Mouse (Mus musculus) CH12.LX (cell line): ENCODE measurements at regions not wholly inside any gene's neighbourhood (a gene's known extent, or its start where the extent isn't known, plus 50 kb on each side); places are given as distances from the start of the nearest gene placed in this dataset.

ENCODE experiments used
- DNase-seq: peaks from one replicate; pipeline ENCODE4 v3.0.0-alpha.2; 2013; ENCODE audit errors: extremely low read depth
- H3K27ac ChIP-seq: 2 replicates; pipeline ENCODE4 v1.5.1; 2012; ENCODE audit warnings: low read depth, mild to moderate bottlenecking, control low read depth, moderate library complexity; ENCODE audit not compliant: insufficient read depth
- H3K27me3 ChIP-seq: replicated peaks from 2 replicates; pipeline ENCODE3; 2012; ENCODE audit warnings: inconsistent platforms
- H3K36me3 ChIP-seq, 2 experiments: replicated peaks in 1 of 2; 2 replicates each; pipeline versions ENCODE3 to v1.6.1; 2012; ENCODE audit warnings: inconsistent platforms in 1 of 2, low read length in 1 of 2, mild to moderate bottlenecking in 1 of 2, mixed read lengths in 1 of 2, moderate library complexity in 1 of 2; ENCODE audit not compliant: control insufficient read depth in 1 of 2, insufficient read depth in 1 of 2
- H3K4me1 ChIP-seq, 2 experiments: 2 replicates each; pipeline ENCODE4 v1.6.1; 2012; ENCODE audit warnings: inconsistent platforms in 1 of 2, moderate library complexity in 1 of 2; ENCODE audit not compliant: insufficient read depth in 2 of 2, control insufficient read depth in 1 of 2
- H3K4me2 ChIP-seq: 2 replicates; pipeline ENCODE4 v1.6.1; 2012; ENCODE audit warnings: low read depth, mild to moderate bottlenecking, control low read depth; ENCODE audit not compliant: poor library complexity, insufficient read depth, severe bottlenecking
- H3K4me3 ChIP-seq, 3 experiments: fragments of 150-350 bp in 1 of 3; sonication (generic) in 1 of 3; replicated peaks in 1 of 3; 2 replicates each; pipeline versions ENCODE3 to v1.5.1; 2011 to 2012; ENCODE audit warnings: low read depth in 2 of 3, low read length in 2 of 3, mild to moderate bottlenecking in 2 of 3, moderate library complexity in 2 of 3, control low read depth in 1 of 3, improper control_type of control experiment in 1 of 3, inconsistent platforms in 1 of 3, mixed read lengths in 1 of 3; ENCODE audit not compliant: poor library complexity in 1 of 3
- H3K79me2 ChIP-seq: replicated peaks from 2 replicates; pipeline ENCODE4 v1.6.1; 2012; ENCODE audit warnings: mild to moderate bottlenecking, moderate library complexity; ENCODE audit not compliant: control insufficient read depth, poor library complexity, insufficient read depth, severe bottlenecking; ENCODE audit errors: extremely low read depth
- H3K9ac ChIP-seq: 2 replicates; pipeline ENCODE4 v1.6.1; 2012; ENCODE audit warnings: low read depth, mild to moderate bottlenecking, control low read depth, moderate library complexity; ENCODE audit not compliant: insufficient read depth
- H3K9me3 ChIP-seq: replicated peaks from 2 replicates; pipeline ENCODE3; 2012; ENCODE audit warnings: low read length, inconsistent platforms, mixed read lengths
- CHD1 ChIP-seq: IDR thresholded peaks from 2 replicates; pipeline ENCODE4 v1.6.1; 2012; ENCODE audit warnings: low read depth, low read length, improper control_type of control experiment, inconsistent platforms
- CTCF ChIP-seq, 2 experiments: IDR thresholded peaks in 1 of 2; conservative IDR thresholded peaks in 1 of 2; 2 replicates each; pipeline ENCODE4 v1.5.1; 2011 to 2012; ENCODE audit warnings: low read depth in 2 of 2, low read length in 2 of 2, improper control_type of control experiment in 1 of 2, inconsistent platforms in 1 of 2, mild to moderate bottlenecking in 1 of 2, moderate library complexity in 1 of 2
- E2F4 ChIP-seq: IDR thresholded peaks from 2 replicates; pipeline ENCODE4 v1.6.1; 2011; ENCODE audit warnings: low read depth, low read length, improper control_type of control experiment; ENCODE audit not compliant: insufficient replicate concordance
- ELF1 ChIP-seq: IDR thresholded peaks from 2 replicates; pipeline ENCODE4 v1.6.1; 2014; ENCODE audit warnings: low read depth, mild to moderate bottlenecking, inconsistent platforms, low read length, improper control_type of control experiment
- EP300 ChIP-seq: IDR thresholded peaks from 2 replicates; pipeline ENCODE4 v1.6.1; 2011; ENCODE audit warnings: low read length, improper control_type of control experiment
- ETS1 ChIP-seq: conservative IDR thresholded peaks from 2 replicates; pipeline ENCODE4 v1.6.1; 2012; ENCODE audit warnings: low read depth, mild to moderate bottlenecking, inconsistent platforms, low read length, improper control_type of control experiment, moderate library complexity
- GABPA ChIP-seq: IDR thresholded peaks from 2 replicates; pipeline ENCODE4 v1.6.1; 2012; ENCODE audit warnings: low read depth, low read length, improper control_type of control experiment, inconsistent platforms; ENCODE audit not compliant: insufficient replicate concordance
- IRF4 ChIP-seq: IDR thresholded peaks from 2 replicates; pipeline ENCODE4 v1.6.1; 2014; ENCODE audit warnings: low read depth, mild to moderate bottlenecking, inconsistent platforms, low read length, improper control_type of control experiment
- MAFK ChIP-seq: IDR thresholded peaks from 2 replicates; pipeline ENCODE4 v1.6.1; 2011; ENCODE audit warnings: low read length, improper control_type of control experiment; ENCODE audit not compliant: insufficient replicate concordance
- MAX ChIP-seq: IDR thresholded peaks from 2 replicates; pipeline ENCODE4 v1.6.1; 2011; ENCODE audit warnings: low read length, improper control_type of control experiment
- MAZ ChIP-seq: IDR thresholded peaks from 2 replicates; pipeline ENCODE4 v1.6.1; 2012; ENCODE audit warnings: low read depth, mild to moderate bottlenecking, inconsistent platforms, low read length, improper control_type of control experiment, moderate library complexity
- MEF2A ChIP-seq: IDR thresholded peaks from 2 replicates; pipeline ENCODE4 v1.6.1; 2014; ENCODE audit warnings: low read depth, mild to moderate bottlenecking, inconsistent platforms, low read length, improper control_type of control experiment, borderline replicate concordance
- MYC ChIP-seq: IDR thresholded peaks from 2 replicates; pipeline ENCODE4 v1.6.1; 2011; ENCODE audit warnings: low read depth, mild to moderate bottlenecking, improper control_type of control experiment, low read length
- NELFE ChIP-seq: IDR thresholded peaks from 2 replicates; pipeline ENCODE4 v1.6.1; 2011; ENCODE audit warnings: low read depth, low read length, improper control_type of control experiment
- PAX5 ChIP-seq: IDR thresholded peaks from 2 replicates; pipeline ENCODE4 v1.6.1; 2012; ENCODE audit warnings: low read length, inconsistent platforms, mixed read lengths
- POLR2A ChIP-seq: IDR thresholded peaks from 2 replicates; pipeline ENCODE4 v1.6.1; 2011; ENCODE audit warnings: low read depth, mild to moderate bottlenecking, improper control_type of control experiment, low read length
- RCOR1 ChIP-seq: conservative IDR thresholded peaks from 2 replicates; pipeline ENCODE4 v1.6.1; 2012; ENCODE audit warnings: low read depth, mild to moderate bottlenecking, inconsistent platforms, low read length, improper control_type of control experiment
- SIN3A ChIP-seq: IDR thresholded peaks from 2 replicates; pipeline ENCODE4 v1.6.1; 2012; ENCODE audit warnings: low read length, improper control_type of control experiment, inconsistent platforms
- SMC3 ChIP-seq: IDR thresholded peaks from 2 replicates; pipeline ENCODE4 v1.6.1; 2011; ENCODE audit warnings: low read depth, low read length, improper control_type of control experiment
- TCF12 ChIP-seq: IDR thresholded peaks from 2 replicates; pipeline ENCODE4 v1.6.1; 2014; ENCODE audit warnings: low read depth, mild to moderate bottlenecking, inconsistent platforms, low read length, improper control_type of control experiment
- USF1 ChIP-seq: IDR thresholded peaks from 2 replicates; pipeline ENCODE4 v1.6.1; 2014; ENCODE audit warnings: low read depth, mild to moderate bottlenecking, inconsistent platforms, low read length, improper control_type of control experiment
- USF2 ChIP-seq: conservative IDR thresholded peaks from 2 replicates; pipeline ENCODE4 v1.6.1; 2011; ENCODE audit warnings: low read depth, low read length, improper control_type of control experiment
- ZC3H11A ChIP-seq: IDR thresholded peaks from 2 replicates; pipeline ENCODE4 v1.6.1; 2012; ENCODE audit warnings: low read depth, mild to moderate bottlenecking, inconsistent platforms, low read length, improper control_type of control experiment
- ZKSCAN1 ChIP-seq: IDR thresholded peaks from 2 replicates; pipeline ENCODE4 v1.6.1; 2012; ENCODE audit warnings: low read depth, inconsistent platforms, low read length, improper control_type of control experiment, borderline replicate concordance
- ZNF384 ChIP-seq: IDR thresholded peaks from 2 replicates; pipeline ENCODE4 v1.6.1; 2012; ENCODE audit warnings: low read depth, low read length, improper control_type of control experiment, inconsistent platforms
- dilution Hi-C: fragments of 300-500 bp; cut with MboI; formaldehyde crosslinking; loops from 2 replicates; pipeline ENCODE4 v1.14.3; 2020; ENCODE audit warnings: low sequenced_read_pairs; ENCODE audit not compliant: extremely low pct_unique_long_range_greater_than_20kb, extremely low pct_ligation_motif_present
- in situ Hi-C: fragments of 300-500 bp; cut with MboI; formaldehyde crosslinking; loops from 3 replicates; pipeline ENCODE4 v1.14.3; 2019; ENCODE audit warnings: low sequenced_read_pairs, low pct_ligation_motif_present, low pct_unique_long_range_greater_than_20kb, mixed read lengths

DNA sequence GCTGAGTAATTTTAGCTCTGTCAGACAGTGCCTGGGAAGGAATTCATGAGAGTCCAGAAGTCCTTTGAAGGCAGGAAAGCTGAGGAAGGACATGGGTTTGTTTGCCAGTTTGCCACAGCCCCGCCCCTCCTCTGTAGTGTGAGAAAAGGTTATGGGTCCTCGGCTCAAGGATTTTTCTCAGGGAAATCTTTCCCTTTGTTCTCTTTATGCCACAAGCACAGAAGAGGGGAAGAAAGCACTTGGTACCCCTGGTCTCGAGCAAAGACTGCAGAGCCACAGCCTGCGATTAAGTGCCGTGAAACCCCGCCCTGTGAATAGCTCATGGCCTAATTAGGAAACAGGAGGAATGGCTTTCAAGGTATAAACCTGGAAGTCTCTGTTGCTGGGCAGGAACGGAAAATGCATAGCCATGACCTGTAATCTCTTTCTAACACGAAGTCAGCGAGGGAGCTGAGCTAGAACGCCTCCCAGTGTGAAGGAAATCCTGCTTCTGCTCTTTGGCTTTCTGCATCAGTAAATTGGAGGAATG lies 166.1 kb upstream of the Tars start:
- no peak for TF ChIP-seq PAX5
- no peak for TF ChIP-seq USF1
- no peak for TF ChIP-seq ETS1
- TF ChIP-seq ZC3H11A, result no peak
- no peak for TF ChIP-seq ELF1
- no peak for TF ChIP-seq ZNF384
- TF ChIP-seq MAZ, result no peak
- no peak for TF ChIP-seq CHD1
- no peak for TF ChIP-seq IRF4
- no peak for TF ChIP-seq GABPA
- TF ChIP-seq MYC, result no peak
- TF ChIP-seq USF2, result no peak
- TF ChIP-seq CTCF (conservative IDR thresholded peaks at IDR 0.05 in 1 of 2, IDR thresholded peaks at IDR 0.05 in 1 of 2; ENCODE audit: low read depth in 2 of 2, low read length in 2 of 2), result no peak
- no peak for TF ChIP-seq SIN3A
- no peak for TF ChIP-seq ZKSCAN1
- Histone ChIP-seq H3K27me3 (no peaks in the 10 kb centered on the region), H3K4me3 (no peak overlapping the region), H3K9ac (no peak overlapping the region), H3K4me2 (no peak overlapping the region), H3K9me3 (no peaks in the 10 kb centered on the region), H3K36me3 (no peaks in the 10 kb centered on the region), H3K4me1 (peaks cover 0 to 5% of the 10 kb centered on the region in 2 experiments; a peak in 1 of 4 replicates), H3K79me2 (no peaks in the 10 kb centered on the region), H3K27ac (no peak overlapping the region)
- no peak for DNase-seq
- in situ Hi-C loops, result no loop called here
- dilution Hi-C loops, result no loop called here

DNA sequence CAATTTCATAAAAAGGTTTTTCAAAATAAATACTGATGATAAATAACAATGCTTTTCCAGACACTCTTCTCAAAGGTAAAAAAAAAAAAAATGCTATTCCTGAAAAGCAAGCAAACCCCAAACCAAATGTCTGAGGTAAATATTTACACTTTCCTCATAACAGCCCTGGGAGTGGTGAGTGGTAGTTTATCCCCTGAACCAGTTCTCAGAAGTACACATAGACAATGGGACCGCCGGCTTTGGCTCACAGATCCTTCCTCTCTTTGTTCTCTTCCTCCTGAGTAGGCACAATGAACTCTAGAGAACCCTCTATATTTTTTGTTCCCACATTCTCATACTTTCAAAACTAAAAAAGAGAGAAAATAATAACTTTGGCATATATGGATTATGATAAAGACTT lies 153.1 kb upstream of the Tars start:
- no peaks in the 10 kb centered on the region for H3K79me2 ChIP-seq
- no peaks in the 10 kb centered on the region for H3K9me3 ChIP-seq
- no peaks in the 10 kb centered on the region for H3K36me3 ChIP-seq
- H3K27ac ChIP-seq, result no peak overlapping the region
- H3K4me2 ChIP-seq, result no peak overlapping the region
- no peaks in the 10 kb centered on the region for H3K27me3 ChIP-seq
- no peak overlapping the region for H3K4me3 ChIP-seq
- peaks cover 0 to 2% of the 10 kb centered on the region in 2 experiments; a peak in 1 of 4 replicates for H3K4me1 ChIP-seq
- H3K9ac ChIP-seq, result no peak overlapping the region
- DNase-seq, result no peak
- TF ChIP-seq NELFE, result no peak
- TF ChIP-seq RCOR1, result no peak
- TF ChIP-seq ZC3H11A, result no peak
- TF ChIP-seq MAZ, result no peak
- no peak for TF ChIP-seq POLR2A
- no peak for TF ChIP-seq MAX
- no peak for TF ChIP-seq TCF12
- TF ChIP-seq SMC3, result no peak
- no peak for TF ChIP-seq IRF4
- TF ChIP-seq USF1, result no peak
- no peak for TF ChIP-seq MEF2A
- no peak for TF ChIP-seq E2F4
- no peak for TF ChIP-seq EP300
- no peak for TF ChIP-seq MAFK
- no peak for TF ChIP-seq CTCF (conservative IDR thresholded peaks at IDR 0.05 in 1 of 2, IDR thresholded peaks at IDR 0.05 in 1 of 2; ENCODE audit: low read depth in 2 of 2, low read length in 2 of 2)
- no peak for TF ChIP-seq PAX5
- TF ChIP-seq, all 38 proteins: peak for 0
- in situ Hi-C loops (no loop called here), dilution Hi-C loops (no loop called here)
